Mouse (Mus musculus): ENCODE measurements around the gene Ppp6r1. TPM values are rescaled to one million over a fixed set of nuclear protein-coding genes. Genes with fewer than 3 reads are reported as not detected.

The Ppp6r1 gene
- polyA plus RNA-seq, 1 experiment from 2014 or later: 7.0 TPM

GRCm38 (mm10) chr7:4684203-4684602 is 25.4 kb upstream of the Ppp6r1 start:
- 4% methylated on average over 13 of the region's 13 CpGs for WGBS (ENCODE audit: insufficient replicate concordance)
- ATAC-seq (replicated peaks; ENCODE audit: insufficient number of reproducible peaks, low FRiP score, low TSS enrichment): no peak
- H3K9ac ChIP-seq (ENCODE audit: low read depth, low read length): peak overlapping the region; percentile 77
- no peaks in the 10 kb centered on the region for H3K9me3 ChIP-seq (replicated peaks; ENCODE audit: control insufficient read depth, low read length)
- H3K36me3 ChIP-seq (ENCODE audit: control insufficient read depth, insufficient read depth, low read length): peaks cover 3% of the 10 kb centered on the region; the same call in 1 of the 2 replicates
- H3K4me1 ChIP-seq (ENCODE audit: control insufficient read depth, insufficient read depth, low read length): peaks cover 6% of the 10 kb centered on the region
- peak overlapping the region; percentile 95 for H3K4me2 ChIP-seq
- H3K4me3 ChIP-seq (ENCODE audit: low read depth, low read length): peak overlapping the region; percentile 81
- no peak overlapping the region; the same call in 1 of the 2 replicates for H3K27ac ChIP-seq (ENCODE audit: low read depth, low read length)
- no peaks in the 10 kb centered on the region for H3K27me3 ChIP-seq (ENCODE audit: control insufficient read depth, insufficient read depth, low read length)

DNA sequence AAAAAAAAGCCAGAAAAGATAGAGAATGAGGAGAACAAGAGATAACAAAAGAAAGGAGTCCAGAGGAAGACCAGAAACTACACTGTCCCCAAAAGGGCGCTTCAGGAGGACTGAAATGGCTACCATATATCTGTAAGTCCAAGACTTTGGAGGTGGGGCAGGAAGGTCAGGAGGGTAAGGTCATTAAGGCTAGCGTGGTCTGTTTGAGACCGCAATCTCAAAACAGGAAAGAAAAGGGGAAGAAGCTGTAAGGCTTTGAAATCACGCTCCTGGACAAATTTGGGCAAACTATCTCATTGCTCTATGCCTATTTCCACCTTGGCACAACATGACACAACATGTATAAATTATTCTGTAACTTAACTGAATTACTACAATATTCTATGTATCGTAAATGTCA is 24.5 kb upstream of the Ppp6r1 start:
- peaks cover 3% of the 10 kb centered on the region; the same call in 1 of the 2 replicates for H3K36me3 ChIP-seq (ENCODE audit: control insufficient read depth, insufficient read depth, low read length)
- H3K27me3 ChIP-seq (ENCODE audit: control insufficient read depth, insufficient read depth, low read length): no peaks in the 10 kb centered on the region
- WGBS (ENCODE audit: insufficient replicate concordance): 77% methylated on average over 5 of the region's 5 CpGs
- H3K4me2 ChIP-seq: no peak overlapping the region
- H3K9me3 ChIP-seq (replicated peaks; ENCODE audit: control insufficient read depth, low read length): no peaks in the 10 kb centered on the region
- H3K9ac ChIP-seq (ENCODE audit: low read depth, low read length): no peak overlapping the region
- H3K4me3 ChIP-seq (ENCODE audit: low read depth, low read length): no peak overlapping the region
- peaks cover 6% of the 10 kb centered on the region for H3K4me1 ChIP-seq (ENCODE audit: control insufficient read depth, insufficient read depth, low read length)
- no peak overlapping the region for H3K27ac ChIP-seq (ENCODE audit: low read depth, low read length)
- no peak for ATAC-seq (replicated peaks; ENCODE audit: insufficient number of reproducible peaks, low FRiP score, low TSS enrichment)

- Histone ChIP-seq H3K4me2 (no peak overlapping the region), H3K4me3 (ENCODE audit: low read depth, low read length) (no peak overlapping the region), H3K9me3 (replicated peaks; ENCODE audit: control insufficient read depth, low read length) (no peaks in the 10 kb centered on the region), H3K27me3 (ENCODE audit: control insufficient read depth, insufficient read depth, low read length) (no peaks in the 10 kb centered on the region), H3K27ac (ENCODE audit: low read depth, low read length) (no peak overlapping the region), H3K36me3 (ENCODE audit: control insufficient read depth, insufficient read depth, low read length) (peaks cover 7% of the 10 kb centered on the region), H3K4me1 (ENCODE audit: control insufficient read depth, insufficient read depth, low read length) (no peaks in the 10 kb centered on the region), H3K9ac (ENCODE audit: low read depth, low read length) (no peak overlapping the region)
- 71% methylated on average over 7 of the region's 7 CpGs for WGBS (ENCODE audit: insufficient replicate concordance)
- ATAC-seq (replicated peaks; ENCODE audit: insufficient number of reproducible peaks, low FRiP score, low TSS enrichment): 0 out of 2 replicates have a peak, but pooled peaks have one; percentile 3
These were observed 16.4 kb upstream of the Ppp6r1 start for GRCm38 (mm10) chr7:4675200-4675599.

GRCm38 (mm10) chr7:4674114-4674731 is 15.4 kb upstream of the Ppp6r1 start:
- no peak overlapping the region for H3K4me3 ChIP-seq (ENCODE audit: low read depth, low read length)
- ATAC-seq (replicated peaks; ENCODE audit: insufficient number of reproducible peaks, low FRiP score, low TSS enrichment): no peak
- peaks cover 7% of the 10 kb centered on the region for H3K36me3 ChIP-seq (ENCODE audit: control insufficient read depth, insufficient read depth, low read length)
- no peaks in the 10 kb centered on the region for H3K9me3 ChIP-seq (replicated peaks; ENCODE audit: control insufficient read depth, low read length)
- 90% methylated on average over 12 of the region's 12 CpGs for WGBS (ENCODE audit: insufficient replicate concordance)
- no peak overlapping the region for H3K27ac ChIP-seq (ENCODE audit: low read depth, low read length)
- H3K27me3 ChIP-seq (ENCODE audit: control insufficient read depth, insufficient read depth, low read length): no peaks in the 10 kb centered on the region
- no peak overlapping the region for H3K9ac ChIP-seq (ENCODE audit: low read depth, low read length)
- no peak overlapping the region for H3K4me2 ChIP-seq
- H3K4me1 ChIP-seq (ENCODE audit: control insufficient read depth, insufficient read depth, low read length): no peaks in the 10 kb centered on the region

GRCm38 (mm10) chr7:4671956-4672355 is 13.1 kb upstream of the Ppp6r1 start:
- Histone ChIP-seq H3K27ac (ENCODE audit: low read depth, low read length) (no peak overlapping the region), H3K4me2 (no peak overlapping the region), H3K9me3 (replicated peaks; ENCODE audit: control insufficient read depth, low read length) (no peaks in the 10 kb centered on the region), H3K4me1 (ENCODE audit: control insufficient read depth, insufficient read depth, low read length) (no peaks in the 10 kb centered on the region), H3K27me3 (ENCODE audit: control insufficient read depth, insufficient read depth, low read length) (no peaks in the 10 kb centered on the region), H3K36me3 (ENCODE audit: control insufficient read depth, insufficient read depth, low read length) (peaks cover 8% of the 10 kb centered on the region), H3K9ac (ENCODE audit: low read depth, low read length) (no peak overlapping the region), H3K4me3 (ENCODE audit: low read depth, low read length) (no peak overlapping the region)
- no peak for ATAC-seq (replicated peaks; ENCODE audit: insufficient number of reproducible peaks, low FRiP score, low TSS enrichment)
- WGBS (ENCODE audit: insufficient replicate concordance): 81% methylated on average over 4 of the region's 4 CpGs

DNA sequence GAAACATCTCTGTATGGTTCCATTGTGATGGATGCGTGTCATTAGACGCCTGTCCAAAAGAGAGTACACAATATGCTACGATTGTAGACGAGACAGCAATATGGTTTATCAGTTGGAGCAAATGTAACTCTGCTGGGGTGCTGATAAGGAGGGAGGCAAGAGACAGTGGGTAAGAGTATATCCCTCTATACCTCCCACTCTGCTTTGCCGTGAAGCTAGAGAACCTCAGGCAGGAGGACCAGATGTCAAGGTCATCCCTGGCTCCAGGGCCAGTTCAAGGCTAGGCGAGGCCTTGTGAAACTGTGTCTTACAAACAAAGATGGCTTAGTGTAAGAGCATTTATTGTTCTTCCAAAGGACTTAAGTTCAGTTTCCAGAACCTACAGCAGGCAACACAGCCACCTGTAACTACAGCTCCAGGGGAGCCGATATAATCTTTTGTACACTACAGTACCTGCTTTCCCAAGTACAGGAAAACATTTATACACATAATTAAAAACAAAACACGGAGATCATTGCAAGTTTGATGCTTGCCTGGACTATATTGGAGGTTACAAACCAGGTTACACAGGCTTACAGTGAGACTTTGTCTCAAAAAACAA is 11.9 kb upstream of the Ppp6r1 start:
- Histone ChIP-seq H3K4me3 (ENCODE audit: low read depth, low read length) (no peak overlapping the region), H3K9me3 (replicated peaks; ENCODE audit: control insufficient read depth, low read length) (no peaks in the 10 kb centered on the region), H3K36me3 (ENCODE audit: control insufficient read depth, insufficient read depth, low read length) (peaks cover 14% of the 10 kb centered on the region), H3K4me2 (no peak overlapping the region), H3K4me1 (ENCODE audit: control insufficient read depth, insufficient read depth, low read length) (no peaks in the 10 kb centered on the region), H3K9ac (ENCODE audit: low read depth, low read length) (no peak overlapping the region), H3K27ac (ENCODE audit: low read depth, low read length) (peak overlapping the region; percentile 7; the same call in 1 of the 2 replicates), H3K27me3 (ENCODE audit: control insufficient read depth, insufficient read depth, low read length) (no peaks in the 10 kb centered on the region)
- peak; percentile 70; the same call in 1 of the 2 replicates for ATAC-seq (replicated peaks; ENCODE audit: insufficient number of reproducible peaks, low FRiP score, low TSS enrichment)
- WGBS (ENCODE audit: insufficient replicate concordance): 81% methylated on average over 8 of the region's 8 CpGs

GRCm38 (mm10) chr7:4669156-4669555 is 10.3 kb upstream of the Ppp6r1 start:
- WGBS (ENCODE audit: insufficient replicate concordance): 91% methylated on average over 9 of the region's 9 CpGs
- no peaks in the 10 kb centered on the region for H3K9me3 ChIP-seq (replicated peaks; ENCODE audit: control insufficient read depth, low read length)
- no peak for ATAC-seq (replicated peaks; ENCODE audit: insufficient number of reproducible peaks, low FRiP score, low TSS enrichment)

GRCm38 (mm10) chr7:4668506-4668905 is 9.7 kb upstream of the Ppp6r1 start:
- 91% methylated on average over 8 of the region's 8 CpGs for WGBS (ENCODE audit: insufficient replicate concordance)
- no peaks in the 10 kb centered on the region for H3K4me1 ChIP-seq (ENCODE audit: control insufficient read depth, insufficient read depth, low read length)
- H3K27me3 ChIP-seq (ENCODE audit: control insufficient read depth, insufficient read depth, low read length): no peaks in the 10 kb centered on the region
- no peak overlapping the region for H3K9ac ChIP-seq (ENCODE audit: low read depth, low read length)
- no peak overlapping the region for H3K4me2 ChIP-seq
- peaks cover 20% of the 10 kb centered on the region for H3K36me3 ChIP-seq (ENCODE audit: control insufficient read depth, insufficient read depth, low read length)
- no peaks in the 10 kb centered on the region for H3K9me3 ChIP-seq (replicated peaks; ENCODE audit: control insufficient read depth, low read length)
- H3K4me3 ChIP-seq (ENCODE audit: low read depth, low read length): no peak overlapping the region
- no peak overlapping the region for H3K27ac ChIP-seq (ENCODE audit: low read depth, low read length)
- ATAC-seq (replicated peaks; ENCODE audit: insufficient number of reproducible peaks, low FRiP score, low TSS enrichment): no peak

More at GRCm38 (mm10) chr7:4669156-4669555, 10.3 kb upstream of the Ppp6r1 start:
- H3K27ac ChIP-seq (ENCODE audit: low read depth, low read length): no peak overlapping the region
- no peaks in the 10 kb centered on the region for H3K4me1 ChIP-seq (ENCODE audit: control insufficient read depth, insufficient read depth, low read length)
- H3K9ac ChIP-seq (ENCODE audit: low read depth, low read length): no peak overlapping the region
- H3K36me3 ChIP-seq (ENCODE audit: control insufficient read depth, insufficient read depth, low read length): peaks cover 20% of the 10 kb centered on the region
- H3K4me3 ChIP-seq (ENCODE audit: low read depth, low read length): no peak overlapping the region
- no peak overlapping the region for H3K4me2 ChIP-seq
- H3K27me3 ChIP-seq (ENCODE audit: control insufficient read depth, insufficient read depth, low read length): no peaks in the 10 kb centered on the region

DNA sequence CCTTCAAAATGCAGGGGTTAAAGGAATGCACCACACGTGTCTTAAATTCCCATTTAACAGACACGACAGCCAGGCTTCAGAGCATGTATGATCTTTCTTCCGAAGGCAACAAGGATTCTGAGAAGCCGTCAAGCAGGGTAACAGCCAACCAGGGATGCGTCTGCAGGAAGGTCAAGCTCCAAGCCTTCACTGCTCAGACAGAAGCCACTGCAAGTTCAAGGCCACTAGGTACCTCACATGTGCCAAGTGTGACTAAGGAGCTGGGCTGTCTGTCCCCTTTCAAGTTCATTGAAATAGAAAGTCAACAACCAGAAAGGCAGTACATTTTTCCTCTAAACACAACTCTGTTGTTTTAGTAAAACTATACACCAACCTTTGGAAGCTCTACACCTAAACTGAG is 8.1 kb upstream of the Ppp6r1 start:
- Histone ChIP-seq H3K4me2 (no peak overlapping the region), H3K27me3 (ENCODE audit: control insufficient read depth, insufficient read depth, low read length) (no peaks in the 10 kb centered on the region), H3K36me3 (ENCODE audit: control insufficient read depth, insufficient read depth, low read length) (peaks cover 26% of the 10 kb centered on the region), H3K9ac (ENCODE audit: low read depth, low read length) (no peak overlapping the region), H3K4me3 (ENCODE audit: low read depth, low read length) (no peak overlapping the region), H3K4me1 (ENCODE audit: control insufficient read depth, insufficient read depth, low read length) (no peaks in the 10 kb centered on the region), H3K9me3 (replicated peaks; ENCODE audit: control insufficient read depth, low read length) (no peaks in the 10 kb centered on the region), H3K27ac (ENCODE audit: low read depth, low read length) (no peak overlapping the region)
- whole genome bisulfite sequencing (ENCODE audit: insufficient replicate concordance): 93% methylated on average over 5 of the region's 5 CpGs
- no peak for ATAC-seq (replicated peaks; ENCODE audit: insufficient number of reproducible peaks, low FRiP score, low TSS enrichment)
